17 mouse cellular contexts compared by ENCODE assay signal in genomic region chr4:139169748-139170279, GRCm38 (mm10). TPM values are rescaled to one million over a fixed set of nuclear protein-coding genes. Genes with fewer than 3 reads are reported as not detected.
DNase-seq lines count a peak whose midpoint lies in the region; ATAC-seq and TF ChIP-seq lines count a peak whose summit lies in the region.
"Had no signal": no experiment of that assay in that cellular context is flagged by ENCODE, and none has a peak within 500 bp of the region (broad histone marks: within the 10 kb centered on the region; RNA-seq: fewer than 3 reads in every experiment).

No protein-coding gene starts in this region.

- no peak overlapping the region for H3K4me3 ChIP-seq in hindbrain, embryonic 11.5 days (ENCODE audit: low read depth, low read length)
- no peak overlapping the region for H3K4me3 ChIP-seq in hindbrain, embryonic 12.5 days
- H3K4me3 ChIP-seq in midbrain, embryonic 12.5 days, result no peak overlapping the region
- H3K4me3 ChIP-seq in midbrain, postnatal 0 days (ENCODE audit: low read depth, low read length), result no peak overlapping the region
- H3K4me3 ChIP-seq in bone marrow, adult 2 months (replicated peaks; ENCODE audit: control insufficient read depth, low read depth, low read length), result no peak overlapping the region
- no peak overlapping the region for H3K4me3 ChIP-seq in macrophage (ENCODE audit: inconsistent target)
- H3K4me3 ChIP-seq: forebrain, embryonic 13.5 days; midbrain, embryonic 15.5 days had no signal

- H3K4me1 ChIP-seq in hindbrain, embryonic 11.5 days (replicated peaks; ENCODE audit: control insufficient read depth, insufficient read depth, low read length), result no peaks in the 10 kb centered on the region
- no peaks in the 10 kb centered on the region for H3K4me1 ChIP-seq in hindbrain, embryonic 12.5 days
- no peaks in the 10 kb centered on the region for H3K4me1 ChIP-seq in midbrain, embryonic 12.5 days
- no peaks in the 10 kb centered on the region for H3K4me1 ChIP-seq in midbrain, postnatal 0 days (ENCODE audit: insufficient read depth, low read length)
- no peaks in the 10 kb centered on the region; the same call in 1 of the 2 replicates for H3K4me1 ChIP-seq in bone marrow, adult 2 months (ENCODE audit: control insufficient read depth, insufficient read depth, low read length)
- H3K4me1 ChIP-seq: forebrain, embryonic 13.5 days; midbrain, embryonic 15.5 days had no signal

- no peak overlapping the region for H3K4me2 ChIP-seq in hindbrain, embryonic 11.5 days (replicated peaks; ENCODE audit: low read depth, low read length)
- H3K4me2 ChIP-seq in hindbrain, embryonic 12.5 days (replicated peaks), result no peak overlapping the region
- no peak overlapping the region for H3K4me2 ChIP-seq in midbrain, embryonic 12.5 days (replicated peaks)
- no peak overlapping the region for H3K4me2 ChIP-seq in midbrain, postnatal 0 days (ENCODE audit: low read depth, low read length, poor library complexity, severe bottlenecking)
- H3K4me2 ChIP-seq: forebrain, embryonic 13.5 days; midbrain, embryonic 15.5 days had no signal

- TF ChIP-seq CTCF in midbrain, postnatal 0 days (IDR thresholded peaks at IDR 0.05), result no peak
- no peak for TF ChIP-seq CTCF in bone marrow, adult 2 months (IDR thresholded peaks at IDR 0.05; ENCODE audit: control insufficient read depth, insufficient read depth, low read length)

- WGBS in hindbrain, embryonic 11.5 days, result 60% methylated on average over 12 of the region's 12 CpGs
- whole genome bisulfite sequencing in hindbrain, embryonic 12.5 days, result 57% methylated on average over 12 of the region's 12 CpGs
- 63% methylated on average over 12 of the region's 12 CpGs for WGBS in midbrain, embryonic 12.5 days
- WGBS in midbrain, postnatal 0 days, result 58% methylated on average over 12 of the region's 12 CpGs
- 83% methylated on average over 12 of the region's 12 CpGs for WGBS in bone marrow, adult 2 months
- 89% methylated on average over 12 of the region's 12 CpGs for WGBS in macrophage (ENCODE audit: missing documents)

- no peak overlapping the region for H3K9ac ChIP-seq in hindbrain, embryonic 11.5 days (ENCODE audit: low read depth, low read length)
- H3K9ac ChIP-seq in hindbrain, embryonic 12.5 days, result no peak overlapping the region
- H3K9ac ChIP-seq in midbrain, embryonic 12.5 days (replicated peaks), result no peak overlapping the region
- H3K9ac ChIP-seq in midbrain, postnatal 0 days (replicated peaks; ENCODE audit: low read length, poor library complexity, severe bottlenecking), result no peak overlapping the region
- H3K9ac ChIP-seq: forebrain, embryonic 13.5 days; midbrain, embryonic 15.5 days had no signal

- no peak for TF ChIP-seq POLR2A in bone marrow, adult 2 months (IDR thresholded peaks at IDR 0.05; ENCODE audit: borderline replicate concordance, control insufficient read depth, low read depth, low read length)

- H3K27ac ChIP-seq in hindbrain, embryonic 11.5 days (ENCODE audit: low read depth, low read length), result no peak overlapping the region
- H3K27ac ChIP-seq in hindbrain, embryonic 12.5 days, result no peak overlapping the region
- 0 out of 2 replicates have a peak overlapping the region, but pooled peaks have one; percentile 7 for H3K27ac ChIP-seq in midbrain, embryonic 12.5 days (replicated peaks)
- H3K27ac ChIP-seq in midbrain, postnatal 0 days (ENCODE audit: low read depth, low read length), result no peak overlapping the region
- H3K27ac ChIP-seq in bone marrow, adult 2 months (ENCODE audit: control insufficient read depth, insufficient read depth, low read depth, low read length, poor library complexity), result peak overlapping the region; percentile 61
- H3K27ac ChIP-seq in macrophage, result peak overlapping the region; percentile 80
- H3K27ac ChIP-seq: forebrain, embryonic 13.5 days; midbrain, embryonic 15.5 days had no signal

- no peaks in the 10 kb centered on the region for H3K9me3 ChIP-seq in hindbrain, embryonic 11.5 days (ENCODE audit: control insufficient read depth, low read length)
- no peaks in the 10 kb centered on the region for H3K9me3 ChIP-seq in hindbrain, embryonic 12.5 days (replicated peaks)
- H3K9me3 ChIP-seq in midbrain, embryonic 12.5 days, result no peaks in the 10 kb centered on the region
- no peaks in the 10 kb centered on the region for H3K9me3 ChIP-seq in midbrain, postnatal 0 days (ENCODE audit: low read length)
- H3K9me3 ChIP-seq: forebrain, embryonic 13.5 days; midbrain, embryonic 15.5 days had no signal

- intact Hi-C loops in left cerebral cortex, postnatal 4 days (cut with DNase I), result no loop called here
- intact Hi-C loops in left cerebral cortex, postnatal 25 days (cut with DNase I), result no loop called here

- no peaks in the 10 kb centered on the region for H3K79me2 ChIP-seq in macrophage (ENCODE audit: inconsistent target)

- ATAC-seq in hindbrain, embryonic 11.5 days (ENCODE audit: low FRiP score), result no peak
- no peak for ATAC-seq in hindbrain, embryonic 12.5 days (ENCODE audit: low FRiP score)
- ATAC-seq in midbrain, embryonic 12.5 days (ENCODE audit: low FRiP score, low read depth), result no peak
- no peak for ATAC-seq in midbrain, postnatal 0 days (ENCODE audit: low FRiP score)
- ATAC-seq: activated CD4-positive, CD25-positive, alpha-beta regulatory T cell, adult 4 months; forebrain, embryonic 13.5 days; hindbrain, embryonic 16.5 days; midbrain, embryonic 15.5 days had no signal

- H3K36me3 ChIP-seq in hindbrain, embryonic 11.5 days (ENCODE audit: control insufficient read depth, insufficient read depth, low read length), result no peaks in the 10 kb centered on the region
- no peaks in the 10 kb centered on the region for H3K36me3 ChIP-seq in hindbrain, embryonic 12.5 days
- no peaks in the 10 kb centered on the region for H3K36me3 ChIP-seq in midbrain, embryonic 12.5 days
- no peaks in the 10 kb centered on the region for H3K36me3 ChIP-seq in midbrain, postnatal 0 days (ENCODE audit: insufficient read depth, low read length)
- no peaks in the 10 kb centered on the region for H3K36me3 ChIP-seq in macrophage (ENCODE audit: inconsistent target)
- H3K36me3 ChIP-seq: midbrain, embryonic 15.5 days had no signal

- DNase-seq in hindbrain, embryonic 11.5 days (ENCODE audit: low spot score), result peak; percentile 15
- no peak for DNase-seq in midbrain, postnatal 0 days (ENCODE audit: low spot score)
- no peak for DNase-seq in left cerebral cortex, postnatal 4 days
- no peak for DNase-seq in left cerebral cortex, postnatal 25 days (ENCODE audit: low spot score in 2 of 2)
- DNase-seq: cerebellum, postnatal 14 days; kidney, adult 18-20 months; kidney, postnatal 4 days; layer of hippocampus, postnatal 36 days; right cerebral cortex, postnatal 25 days had no signal

- H3K27me3 ChIP-seq in hindbrain, embryonic 11.5 days (ENCODE audit: control insufficient read depth, insufficient read depth, low read length), result no peaks in the 10 kb centered on the region
- no peaks in the 10 kb centered on the region for H3K27me3 ChIP-seq in hindbrain, embryonic 12.5 days
- H3K27me3 ChIP-seq in midbrain, embryonic 12.5 days, result no peaks in the 10 kb centered on the region
- H3K27me3 ChIP-seq in midbrain, postnatal 0 days (ENCODE audit: insufficient read depth, low read length), result no peaks in the 10 kb centered on the region
- H3K27me3 ChIP-seq: forebrain, embryonic 13.5 days; midbrain, embryonic 15.5 days had no signal

RNA-seq across cellular contexts. Expression of gene Capzb, which starts 22.9 kb away (rescaled TPM):
- 239 and 255 TPM in 2 replicates for polyA plus RNA-seq in hindbrain, embryonic 11.5 days (2014; fragmentation: Nextera tagmentation; extraction: Ambion mirVana)
- 335 and 369 TPM in 2 replicates for polyA plus RNA-seq in hindbrain, embryonic 12.5 days (2016; fragmentation: Nextera tagmentation; extraction: Ambion mirVana)
- polyA plus RNA-seq in midbrain, embryonic 12.5 days (2016; fragmentation: Nextera tagmentation; extraction: Ambion mirVana), result 312 and 337 TPM in 2 replicates
- total RNA-seq in midbrain, postnatal 0 days (2014; rRNA removed), result 84.0 and 108 TPM in 2 replicates
- polyA plus RNA-seq in midbrain, postnatal 0 days (2015; fragmentation: Nextera tagmentation; extraction: Ambion mirVana), result 308 and 309 TPM in 2 replicates
- polyA plus RNA-seq in bone marrow, adult 2 months (2011; ENCODE audit: insufficient read depth, insufficient read length, low replicate concordance, missing spikeins), result 104 and 160 TPM in 2 replicates
- 100 to 1,000 TPM; 159 to 332 (median 238) TPM for total RNA-seq in macrophage (2018; cell fraction: chromatin; rRNA removed)
- total RNA-seq in macrophage (2018; cell fraction: cytosol; rRNA removed), result 100 to 1,000 TPM; 379 to 591 (median 456) TPM
- 100 to 1,000 TPM; 176 to 252 (median 211) TPM for total RNA-seq in macrophage (2018; cell fraction: nucleus; rRNA removed)
- 485 to 769 TPM (median 513 TPM) in 3 replicates for polyA plus RNA-seq in macrophage (2018)
- 100 to 1,000 TPM; 298 to 302 TPM for total RNA-seq in left cerebral cortex, postnatal 4 days (2021)
- 100 to 1,000 TPM; 350 to 351 TPM for total RNA-seq in left cerebral cortex, postnatal 25 days (2021)

RNA-seq across cellular contexts. Expression of gene Minos1, which starts 38.9 kb away (rescaled TPM):
- polyA plus RNA-seq in hindbrain, embryonic 11.5 days (2014; fragmentation: Nextera tagmentation; extraction: Ambion mirVana), result 399 TPM in 2 replicates
- 376 and 407 TPM in 2 replicates for polyA plus RNA-seq in hindbrain, embryonic 12.5 days (2016; fragmentation: Nextera tagmentation; extraction: Ambion mirVana)
- 382 and 402 TPM in 2 replicates for polyA plus RNA-seq in midbrain, embryonic 12.5 days (2016; fragmentation: Nextera tagmentation; extraction: Ambion mirVana)
- 21.9 and 31.0 TPM in 2 replicates for total RNA-seq in midbrain, postnatal 0 days (2014; rRNA removed)
- 377 and 397 TPM in 2 replicates for polyA plus RNA-seq in midbrain, postnatal 0 days (2015; fragmentation: Nextera tagmentation; extraction: Ambion mirVana)
- 135 and 195 TPM in 2 replicates for polyA plus RNA-seq in bone marrow, adult 2 months (2011; ENCODE audit: insufficient read depth, insufficient read length, low replicate concordance, missing spikeins)
- total RNA-seq in macrophage (2018; cell fraction: chromatin; rRNA removed), result 10 to 100 TPM in 15 of 26 experiments, 1 to 10 TPM in 11; 4.5 to 29.8 (median 11.4) TPM
- total RNA-seq in macrophage (2018; cell fraction: cytosol; rRNA removed), result 100 to 1,000 TPM; 133 to 252 (median 172) TPM
- 10 to 100 TPM; 11.5 to 64.0 (median 23.6) TPM for total RNA-seq in macrophage (2018; cell fraction: nucleus; rRNA removed)
- 137 to 180 TPM (median 157 TPM) in 3 replicates for polyA plus RNA-seq in macrophage (2018)
- 100 to 1,000 TPM; 184 TPM for total RNA-seq in left cerebral cortex, postnatal 4 days (2021)
- 100 to 1,000 TPM; 215 to 218 TPM for total RNA-seq in left cerebral cortex, postnatal 25 days (2021)

Comparison
In these comparisons a context has a peak if more than half of its experiments do, and no peak if none do; other contexts are left out.
1. H3K27ac ChIP-seq: peak in midbrain, embryonic 12.5 days (single experiment), bone marrow, adult 2 months (single experiment) and macrophage (single experiment); none in hindbrain, embryonic 11.5 days (single experiment), hindbrain, embryonic 12.5 days (single experiment) and midbrain, postnatal 0 days (single experiment).